Mouse (Mus musculus) heart, postnatal 0 days (tissue): ENCODE data around the gene Gk2.

ENCODE experiments used
- CTCF ChIP-seq: IDR thresholded peaks from 2 replicates; pipeline ENCODE4 v1.5.1; 2016; ENCODE audit warnings: antibody characterized with exemption, control low read depth, low read depth
- EP300 ChIP-seq: IDR thresholded peaks from 2 replicates; pipeline ENCODE4 v1.6.1; 2016; ENCODE audit warnings: antibody characterized with exemption, low read depth

DNA sequence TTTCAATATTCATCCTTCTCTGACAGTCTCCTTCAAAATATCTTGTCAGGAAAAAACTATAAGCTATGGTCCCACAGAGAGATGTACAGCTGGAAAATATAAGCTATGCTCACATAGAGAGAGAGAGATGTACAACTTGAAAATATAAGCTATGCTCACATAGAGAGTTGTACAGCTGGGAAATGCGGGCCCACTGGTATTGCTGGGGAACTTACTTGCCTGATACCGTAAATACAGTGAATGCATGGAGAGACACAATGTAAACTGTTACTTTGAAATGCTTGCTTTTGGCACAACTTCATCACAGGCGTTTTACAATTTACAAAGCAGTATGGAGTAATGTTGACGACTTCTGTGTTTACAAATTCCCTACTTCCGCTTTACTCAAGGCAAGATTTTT lies 29.3 kb upstream of the Gk2 start:
- TF ChIP-seq CTCF (no peak), EP300 (no peak)
